Mouse (Mus musculus) lung, adult 2 months (tissue): ENCODE measurements around the gene Fndc3a.

ENCODE experiments used
- CTCF ChIP-seq: fragments of 200-500 bp; IDR thresholded peaks from 2 replicates; pipeline ENCODE4 v1.5.1; 2011; ENCODE audit warnings: mild to moderate bottlenecking, low read length, control low read depth; ENCODE audit not compliant: insufficient read depth
- POLR2A ChIP-seq: fragments of 200-500 bp; IDR thresholded peaks from 2 replicates; pipeline ENCODE4 v1.6.1; 2011; ENCODE audit warnings: low read depth, mild to moderate bottlenecking, control low read depth, low read length, borderline replicate concordance; ENCODE audit errors: extremely low read depth

GRCm38 (mm10) chr14:72490367-72490766, 219.4 kb downstream of the Fndc3a start:
- TF ChIP-seq CTCF = no peak
- TF ChIP-seq POLR2A = no peak
